Mouse (Mus musculus): ENCODE data around the gene Iqsec2.

DNA sequence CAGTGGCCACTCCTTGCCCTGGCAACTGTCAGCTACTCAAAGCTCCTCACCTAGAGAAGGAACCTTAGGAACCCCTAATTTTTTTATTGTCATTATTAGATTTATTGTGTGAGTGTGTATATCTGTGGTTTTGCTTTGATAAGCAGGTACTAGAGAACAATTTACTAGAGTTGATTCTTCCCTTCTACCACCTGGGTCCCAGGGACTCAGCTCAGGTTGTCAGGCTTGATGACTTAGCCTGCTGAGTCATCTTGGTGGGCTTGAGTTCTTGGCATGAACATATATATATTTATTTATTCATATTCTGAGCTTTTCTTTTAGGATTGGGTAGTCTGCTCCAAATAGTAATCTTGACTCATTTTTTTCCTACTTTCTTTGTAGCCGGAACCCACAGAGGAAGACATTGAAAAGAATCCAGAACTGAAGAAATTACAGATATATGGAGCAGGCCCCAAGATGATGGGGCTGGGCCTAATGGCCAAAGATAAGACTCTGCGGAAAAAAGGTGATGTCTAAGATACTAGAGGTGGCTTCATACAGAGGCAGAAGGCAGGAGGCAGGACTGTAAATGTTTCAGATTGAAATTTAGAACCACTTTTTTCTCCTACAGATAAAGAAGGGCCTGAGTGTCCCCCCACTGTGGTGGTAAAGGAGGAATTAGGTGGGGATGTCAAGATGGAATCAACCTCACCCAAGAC, 100.6 kb downstream of the Iqsec2 start:
- TF ChIP-seq CTCF (IDR thresholded peaks at IDR 0.05) (no peak), POLR2A (IDR thresholded peaks at IDR 0.05; ENCODE audit: insufficient read depth, low read depth, low read length) (no peak), EP300 (IDR thresholded peaks at IDR 0.05; ENCODE audit: insufficient read depth, low read depth, low read length) (no peak)

Data from heart, adult 2 months (tissue).